Mouse (Mus musculus) lung, postnatal 0 days (tissue): ENCODE results near the gene Dzip1. TPM values are rescaled to one million over a fixed set of nuclear protein-coding genes. Genes with fewer than 3 reads are reported as not detected.

Experiments used
- ATAC-seq: fragments of 200-750 bp; cut with Nextera tagmentation; 2 replicates; pipeline ENCODE4 v1.8.0; 2017; ENCODE audit warnings: moderate library complexity
- DNase-seq: peaks from one replicate; pipeline ENCODE4 v3.0.0-alpha.2; 2016; ENCODE audit warnings: low spot score
- H3K27ac ChIP-seq: fragments of 300-500 bp; sonication (generic); 2 replicates; pipeline ENCODE4 v1.5.1; 2014; ENCODE audit warnings: antibody characterized with exemption, mild to moderate bottlenecking, low read length, mixed read lengths
- H3K27me3 ChIP-seq: fragments of 300-500 bp; sonication (generic); replicated peaks from 2 replicates; pipeline ENCODE4 v1.6.1; 2014; ENCODE audit warnings: low read length, mixed read lengths; ENCODE audit not compliant: insufficient read depth
- H3K36me3 ChIP-seq: fragments of 300-500 bp; sonication (generic); 2 replicates; pipeline ENCODE4 v1.6.1; 2014; ENCODE audit warnings: low read length, mixed read lengths; ENCODE audit not compliant: insufficient read depth
- H3K4me1 ChIP-seq: fragments of 300-500 bp; sonication (generic); 2 replicates; pipeline ENCODE4 v1.6.1; 2014; ENCODE audit warnings: antibody characterized with exemption, low read depth, low read length, mixed read lengths; ENCODE audit not compliant: insufficient read depth
- H3K4me2 ChIP-seq: fragments of 300-500 bp; sonication (generic); replicated peaks from 2 replicates; pipeline ENCODE4 v1.6.1; 2014; ENCODE audit warnings: low read depth, mild to moderate bottlenecking, low read length, moderate library complexity, mixed read lengths
- H3K4me3 ChIP-seq: fragments of 300-500 bp; sonication (generic); 2 replicates; pipeline ENCODE4 v1.5.1; 2014; ENCODE audit warnings: low read depth, low read length
- H3K9ac ChIP-seq: fragments of 300-500 bp; sonication (generic); replicated peaks from 2 replicates; pipeline ENCODE4 v1.6.1; 2014; ENCODE audit warnings: low read depth, mild to moderate bottlenecking
- H3K9me3 ChIP-seq: fragments of 300-500 bp; sonication (generic); 2 replicates; pipeline ENCODE4 v1.6.1; 2016; ENCODE audit warnings: low read length, mixed read lengths
- CTCF ChIP-seq: IDR thresholded peaks from 2 replicates; pipeline ENCODE4 v1.5.1; 2016; ENCODE audit warnings: antibody characterized with exemption, mild to moderate bottlenecking
- EP300 ChIP-seq: IDR thresholded peaks from 2 replicates; pipeline ENCODE4 v1.6.1; 2016; ENCODE audit warnings: antibody characterized with exemption, mild to moderate bottlenecking, control low read depth
- WGBS: fragments of 180-500 bp; shearing (Covaris S2); extraction: QIAGEN DNeasy Blood & Tissue Kit; methylation state at CpG from one replicate; pipeline ENCODE4 v1.1.7; 2014; 5-methylcytosine and 5-hydroxymethylcytosine counted together
- polyA plus RNA-seq: library from polyadenylated mRNA; unstranded; fragments of >200 nt; fragmentation: Nextera tagmentation; extraction: Ambion mirVana; gene quantifications from 2 replicates; pipeline ENCODE4 v1.2.1, GENCODE M21; 2015

The Dzip1 gene
- polyA plus RNA-seq, 1 experiment from 2014 or later = 4.0 TPM

DNA sequence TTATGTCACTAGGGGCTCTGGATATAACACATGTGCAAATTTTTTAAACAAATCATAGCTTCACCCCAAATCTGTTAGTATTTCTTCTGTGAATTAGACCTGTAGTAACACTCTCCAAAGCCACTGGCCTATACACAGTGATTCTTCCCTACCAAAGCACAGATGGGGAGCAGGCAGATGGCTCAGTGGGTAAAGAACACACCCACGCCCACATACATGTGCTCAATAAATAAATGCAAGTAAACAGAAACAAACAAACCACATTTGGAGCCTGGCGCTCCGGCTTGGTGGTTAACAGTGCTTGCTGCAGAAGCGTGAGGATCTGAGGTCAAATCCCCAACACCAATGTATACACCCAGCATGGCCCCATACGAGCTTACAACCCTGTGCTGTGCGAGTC, 13.7 kb downstream of the Dzip1 start:
- Histone ChIP-seq H3K36me3 (no peaks in the 10 kb centered on the region), H3K9me3 (no peaks in the 10 kb centered on the region), H3K27ac (no peak overlapping the region), H3K9ac (no peak overlapping the region), H3K27me3 (no peaks in the 10 kb centered on the region), H3K4me1 (peaks cover 3% of the 10 kb centered on the region; the same call in 1 of the 2 replicates), H3K4me3 (no peak overlapping the region), H3K4me2 (no peak overlapping the region)
- 94% methylated on average over 6 of the region's 6 CpGs for WGBS
- TF ChIP-seq EP300 (no peak), CTCF (no peak)
- ATAC-seq (no peak), DNase-seq (no peak)

DNA sequence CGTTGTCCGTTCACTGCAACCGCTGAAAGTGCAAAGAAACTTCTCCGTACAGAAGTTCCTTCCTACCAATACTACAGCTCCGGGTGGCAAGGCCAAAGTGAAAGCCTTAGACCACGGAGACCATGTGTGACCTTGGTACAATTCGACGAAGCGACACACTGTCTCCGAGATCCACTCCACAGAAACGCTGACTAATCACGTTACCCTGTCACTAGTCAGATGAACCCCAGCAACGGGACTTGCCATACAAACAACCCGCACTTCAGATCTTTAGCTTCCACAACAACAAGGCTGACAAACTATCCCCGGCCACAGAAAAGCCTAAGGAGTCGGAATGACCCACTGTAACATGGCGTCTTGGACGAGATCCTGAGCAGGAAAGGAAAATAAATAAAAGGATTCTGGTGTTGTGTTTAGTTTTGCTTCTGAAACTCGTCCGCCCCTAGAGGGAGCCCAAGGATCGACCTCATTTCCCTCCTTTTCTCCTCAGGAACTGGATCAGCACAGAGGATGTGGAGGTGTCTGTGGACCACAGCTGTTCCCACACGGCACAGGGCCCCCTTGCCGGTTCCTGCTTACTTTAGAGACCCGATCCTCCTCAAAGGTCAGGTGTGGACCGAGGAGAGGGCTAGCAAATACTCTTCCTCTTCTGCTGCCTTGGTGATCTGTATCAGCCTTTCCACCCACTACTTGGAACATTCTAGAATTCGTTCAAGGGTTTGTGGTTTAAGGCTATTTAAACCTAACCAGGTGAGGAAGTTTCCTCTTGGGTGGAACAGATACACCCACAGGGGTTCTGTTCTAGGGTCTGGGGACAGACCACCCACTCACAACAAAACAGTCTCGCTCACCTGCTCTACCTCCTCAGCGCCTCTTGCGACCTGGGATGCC, 14.7 kb downstream of the Dzip1 start:
- peak overlapping the region; percentile 51 for H3K4me2 ChIP-seq
- ATAC-seq = peak; percentile 63
- WGBS = 34% methylated on average over 29 of the region's 29 CpGs
- no peak overlapping the region for H3K4me3 ChIP-seq
- H3K27me3 ChIP-seq = no peaks in the 10 kb centered on the region
- no peaks in the 10 kb centered on the region for H3K36me3 ChIP-seq
- TF ChIP-seq EP300 (no peak; the same call in 1 of the 2 replicates), CTCF (peak; percentile 87)
- H3K4me1 ChIP-seq = peaks cover 3% of the 10 kb centered on the region; the same call in 1 of the 2 replicates
- H3K9ac ChIP-seq = no peak overlapping the region
- H3K27ac ChIP-seq = peak overlapping the region; percentile 71
- no peaks in the 10 kb centered on the region for H3K9me3 ChIP-seq
- peak; percentile 93 for DNase-seq

DNA sequence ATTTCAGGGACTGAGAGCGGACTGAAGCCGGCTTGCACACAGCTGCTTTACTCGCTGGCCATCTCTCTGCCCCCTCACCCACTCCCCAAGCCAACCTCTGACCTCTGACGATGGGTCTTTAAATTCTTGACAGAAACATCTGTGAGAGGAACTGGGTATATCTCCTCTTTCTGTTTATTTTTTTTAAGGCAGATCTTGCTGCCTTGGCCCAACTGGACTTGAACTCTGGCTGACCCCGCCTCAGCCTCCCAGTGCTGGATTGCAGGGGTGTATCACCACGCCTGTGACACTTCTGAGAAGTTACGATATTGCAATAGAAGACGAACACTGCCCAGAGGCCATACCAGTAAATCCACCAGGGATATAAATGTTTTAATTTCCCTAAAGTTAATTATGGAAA, 15.4 kb downstream of the Dzip1 start:
- TF ChIP-seq EP300 = no peak
- TF ChIP-seq CTCF = no peak
- Histone ChIP-seq H3K9me3 (no peaks in the 10 kb centered on the region), H3K27ac (peak overlapping the region; percentile 71), H3K4me1 (peaks cover 3% of the 10 kb centered on the region; the same call in 1 of the 2 replicates), H3K4me3 (no peak overlapping the region), H3K4me2 (peak overlapping the region; percentile 51; the same call in 1 of the 2 replicates), H3K36me3 (no peaks in the 10 kb centered on the region), H3K27me3 (no peaks in the 10 kb centered on the region), H3K9ac (no peak overlapping the region)
- DNase-seq (peak; percentile 83), ATAC-seq (peak; percentile 66)
- WGBS = 48% methylated on average over 8 of the region's 8 CpGs

DNA sequence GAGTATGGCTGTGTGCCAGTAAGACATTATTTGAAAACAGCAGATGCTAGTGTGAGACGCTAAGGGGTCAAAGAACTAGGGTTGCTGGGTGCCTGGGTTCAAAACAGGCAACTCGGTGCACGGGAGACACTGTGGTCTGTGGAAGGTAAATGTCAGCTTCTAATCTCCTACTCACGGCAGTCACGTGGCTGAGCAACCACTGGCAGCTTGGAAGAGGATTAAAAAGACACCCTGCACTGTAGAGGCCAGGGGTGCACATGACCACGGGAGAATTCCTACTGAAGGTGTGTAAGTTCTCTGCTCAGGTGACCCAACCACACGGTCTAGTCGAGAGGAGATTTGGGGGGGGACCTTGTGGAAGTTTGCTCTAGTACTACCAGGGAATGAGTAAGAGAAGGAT, 17.7 kb downstream of the Dzip1 start:
- no peak overlapping the region for H3K4me2 ChIP-seq
- H3K9ac ChIP-seq = no peak overlapping the region
- no peak overlapping the region for H3K27ac ChIP-seq
- TF ChIP-seq EP300 (no peak), CTCF (no peak)
- no peak overlapping the region for H3K4me3 ChIP-seq
- 47% methylated on average over 8 of the region's 8 CpGs for WGBS
- H3K27me3 ChIP-seq = no peaks in the 10 kb centered on the region
- H3K4me1 ChIP-seq = peaks cover 3% of the 10 kb centered on the region; the same call in 1 of the 2 replicates
- H3K36me3 ChIP-seq = no peaks in the 10 kb centered on the region
- ATAC-seq (peak; percentile 25), DNase-seq (no peak)
- no peaks in the 10 kb centered on the region for H3K9me3 ChIP-seq

DNA sequence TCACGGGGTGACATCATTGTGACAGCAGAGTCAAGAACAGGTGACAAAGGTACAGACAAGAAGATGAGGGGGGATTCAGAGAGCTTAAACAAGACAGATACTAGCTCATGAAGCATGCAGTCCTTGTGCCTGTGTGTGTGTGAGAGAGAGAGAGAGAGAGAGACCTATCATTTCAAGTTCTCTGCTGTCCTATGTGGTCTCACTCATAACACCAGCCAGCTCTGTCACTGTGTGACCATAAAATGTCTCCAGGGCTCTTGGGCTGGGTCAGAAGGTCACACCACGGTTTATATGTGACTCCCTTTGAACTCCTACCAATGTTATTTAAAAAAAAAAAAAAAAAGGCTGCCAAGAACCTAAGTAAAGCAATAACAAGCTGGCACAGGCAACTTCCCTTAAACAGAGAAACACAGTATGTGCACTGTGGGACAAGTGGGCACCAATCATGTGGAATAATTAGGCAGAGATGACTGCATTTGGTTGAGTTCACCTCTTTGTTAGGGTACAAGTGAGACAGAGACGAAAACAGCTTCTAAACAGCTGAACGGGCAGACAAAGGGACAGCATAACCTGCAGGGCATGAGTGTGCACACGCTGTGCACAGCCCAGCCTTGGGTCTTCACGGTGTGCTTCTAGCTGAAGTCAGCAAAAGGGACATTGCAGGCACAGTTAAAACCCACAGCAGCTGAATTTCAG, 21.2 kb downstream of the Dzip1 start:
- H3K36me3 ChIP-seq = no peaks in the 10 kb centered on the region
- no peaks in the 10 kb centered on the region for H3K9me3 ChIP-seq
- 60% methylated on average over 6 of the region's 6 CpGs for WGBS
- no peaks in the 10 kb centered on the region for H3K27me3 ChIP-seq
- no peak overlapping the region for H3K27ac ChIP-seq
- H3K9ac ChIP-seq = no peak overlapping the region
- H3K4me2 ChIP-seq = no peak overlapping the region
- ATAC-seq (no peak), DNase-seq (no peak)
- TF ChIP-seq CTCF (no peak), EP300 (no peak)
- no peak overlapping the region for H3K4me3 ChIP-seq
- H3K4me1 ChIP-seq = no peaks in the 10 kb centered on the region; the same call in 1 of the 2 replicates

DNA sequence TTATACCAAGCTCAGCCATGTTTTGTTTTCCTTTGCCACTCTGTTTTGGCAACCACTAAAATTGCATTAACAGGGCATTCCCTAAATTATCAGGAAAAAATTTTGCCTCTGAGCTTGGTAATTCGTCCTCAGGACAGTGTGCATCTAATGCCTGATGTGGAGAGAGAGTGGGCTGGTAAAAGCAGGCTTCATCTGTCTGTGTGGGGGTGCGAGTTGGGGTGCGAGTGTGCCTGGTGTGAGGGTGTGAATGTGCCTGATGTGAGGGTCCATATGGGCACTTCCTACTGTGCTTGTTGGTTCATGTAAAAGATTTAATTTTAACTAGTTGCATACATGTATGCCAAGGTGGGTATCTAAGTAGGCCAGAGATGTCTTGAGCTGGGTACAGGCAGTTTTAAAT, 21.9 kb downstream of the Dzip1 start:
- no peaks in the 10 kb centered on the region for H3K9me3 ChIP-seq
- H3K36me3 ChIP-seq = no peaks in the 10 kb centered on the region
- WGBS = 85% methylated on average over 3 of the region's 3 CpGs
- no peaks in the 10 kb centered on the region for H3K27me3 ChIP-seq
- H3K4me1 ChIP-seq = no peaks in the 10 kb centered on the region; the same call in 1 of the 2 replicates
- H3K9ac ChIP-seq = no peak overlapping the region
- no peak overlapping the region for H3K4me3 ChIP-seq
- ATAC-seq = no peak
- DNase-seq = no peak
- H3K4me2 ChIP-seq = no peak overlapping the region
- TF ChIP-seq EP300 = no peak
- no peak for TF ChIP-seq CTCF
- no peak overlapping the region for H3K27ac ChIP-seq
